Mouse (Mus musculus): ENCODE data around the gene Trpt1. TPM values are rescaled to one million over a fixed set of nuclear protein-coding genes. Genes with fewer than 3 reads are reported as not detected.

Gene Trpt1
- polyA plus RNA-seq, 1 experiment from 2014 or later: 10.1 TPM

- DNase-seq (ENCODE audit: low spot score): peak; percentile 50
- 7% methylated on average over 10 of the region's 11 CpGs for WGBS
- no peaks in the 10 kb centered on the region for H3K27me3 ChIP-seq (replicated peaks; ENCODE audit: control insufficient read depth, insufficient read depth, low read length)
- no peaks in the 10 kb centered on the region for H3K9me3 ChIP-seq (ENCODE audit: control insufficient read depth, low read length)
- peaks cover 27% of the 10 kb centered on the region for H3K4me1 ChIP-seq (ENCODE audit: control insufficient read depth, insufficient read depth, low read length)
- peaks cover 38% of the 10 kb centered on the region for H3K36me3 ChIP-seq (ENCODE audit: control insufficient read depth, insufficient read depth, low read length)
- H3K4me3 ChIP-seq (ENCODE audit: low read depth, low read length): peak overlapping the region; percentile 78
- peak overlapping the region; percentile 60 for H3K9ac ChIP-seq (ENCODE audit: low read depth, low read length)
- peak overlapping the region; percentile 92 for H3K4me2 ChIP-seq (ENCODE audit: low read depth, low read length)
- no peak for ATAC-seq (ENCODE audit: low read depth)
- peak overlapping the region; percentile 23 for H3K27ac ChIP-seq (replicated peaks; ENCODE audit: low read depth, low read length)
Measured at GRCm38 (mm10) chr19:6979001-6979479, 16.9 kb upstream of the Trpt1 start.

GRCm38 (mm10) chr19:6979486-6980380 lies 16.2 kb upstream of the Trpt1 start:
- Histone ChIP-seq H3K9ac (ENCODE audit: low read depth, low read length) (peak overlapping the region; percentile 88), H3K4me3 (ENCODE audit: low read depth, low read length) (peak overlapping the region; percentile 78), H3K36me3 (ENCODE audit: control insufficient read depth, insufficient read depth, low read length) (peaks cover 42% of the 10 kb centered on the region), H3K4me2 (ENCODE audit: low read depth, low read length) (peak overlapping the region; percentile 92), H3K27ac (replicated peaks; ENCODE audit: low read depth, low read length) (peak overlapping the region; percentile 93), H3K4me1 (ENCODE audit: control insufficient read depth, insufficient read depth, low read length) (peaks cover 26% of the 10 kb centered on the region), H3K9me3 (ENCODE audit: control insufficient read depth, low read length) (no peaks in the 10 kb centered on the region), H3K27me3 (replicated peaks; ENCODE audit: control insufficient read depth, insufficient read depth, low read length) (no peaks in the 10 kb centered on the region)
- ATAC-seq (ENCODE audit: low read depth) (peak; percentile 87), DNase-seq (ENCODE audit: low spot score) (peak; percentile 100)
- 3% methylated on average over 36 of the region's 59 CpGs for WGBS

- Histone ChIP-seq H3K9ac (ENCODE audit: low read depth, low read length) (peak within 1 kb of the TSS; percentile 88), H3K4me2 (ENCODE audit: low read depth, low read length) (peak within 1 kb of the TSS; percentile 92), H3K27ac (replicated peaks; ENCODE audit: low read depth, low read length) (peak within 1 kb of the TSS; percentile 93), H3K4me3 (ENCODE audit: low read depth, low read length) (peak within 1 kb of the TSS; percentile 78), H3K27me3 (replicated peaks; ENCODE audit: control insufficient read depth, insufficient read depth, low read length) (no peaks in the 10 kb centered on the region), H3K9me3 (ENCODE audit: control insufficient read depth, low read length) (no peaks in the 10 kb centered on the region), H3K36me3 (ENCODE audit: control insufficient read depth, insufficient read depth, low read length) (peaks cover 50% of the 10 kb centered on the region), H3K4me1 (ENCODE audit: control insufficient read depth, insufficient read depth, low read length) (peaks cover 26% of the 10 kb centered on the region)
- DNase-seq (ENCODE audit: low spot score) (peak; percentile 99), ATAC-seq (ENCODE audit: low read depth) (peak; percentile 88)
- 1% methylated on average over 36 of the region's 38 CpGs for WGBS
Measured at GRCm38 (mm10) chr19:6980381-6981093, 15.4 kb upstream of the Trpt1 start, which contains the start of gene Fkbp2. Fkbp2 (minus strand) TSS chr19:6980501.

GRCm38 (mm10) chr19:6981465-6981864 lies 14.5 kb upstream of the Trpt1 start:
- ATAC-seq (ENCODE audit: low read depth) (no peak), DNase-seq (ENCODE audit: low spot score) (no peak)
- H3K9ac ChIP-seq (ENCODE audit: low read depth, low read length): no peak overlapping the region
- H3K4me1 ChIP-seq (ENCODE audit: control insufficient read depth, insufficient read depth, low read length): peaks cover 29% of the 10 kb centered on the region
- WGBS: 89% methylated on average over 4 of the region's 4 CpGs
- H3K36me3 ChIP-seq (ENCODE audit: control insufficient read depth, insufficient read depth, low read length): peaks cover 53% of the 10 kb centered on the region
- no peak overlapping the region for H3K27ac ChIP-seq (replicated peaks; ENCODE audit: low read depth, low read length)
- H3K9me3 ChIP-seq (ENCODE audit: control insufficient read depth, low read length): no peaks in the 10 kb centered on the region
- H3K4me2 ChIP-seq (ENCODE audit: low read depth, low read length): peak overlapping the region; percentile 92; the same call in 1 of the 2 replicates
- no peaks in the 10 kb centered on the region for H3K27me3 ChIP-seq (replicated peaks; ENCODE audit: control insufficient read depth, insufficient read depth, low read length)
- H3K4me3 ChIP-seq (ENCODE audit: low read depth, low read length): no peak overlapping the region

- ATAC-seq (ENCODE audit: low read depth): no peak
- H3K36me3 ChIP-seq (ENCODE audit: control insufficient read depth, insufficient read depth, low read length): peaks cover 37% of the 10 kb centered on the region
- 93% methylated on average over 5 of the region's 5 CpGs for WGBS
Measured at GRCm38 (mm10) chr19:6983621-6984020, 12.3 kb upstream of the Trpt1 start.

GRCm38 (mm10) chr19:6985300-6985699 lies 10.6 kb upstream of the Trpt1 start:
- peaks cover 16% of the 10 kb centered on the region for H3K4me1 ChIP-seq (ENCODE audit: control insufficient read depth, insufficient read depth, low read length)
- no peak overlapping the region for H3K27ac ChIP-seq (replicated peaks; ENCODE audit: low read depth, low read length)
- peaks cover 34% of the 10 kb centered on the region for H3K36me3 ChIP-seq (ENCODE audit: control insufficient read depth, insufficient read depth, low read length)
- no peak for ATAC-seq (ENCODE audit: low read depth)
- H3K9me3 ChIP-seq (ENCODE audit: control insufficient read depth, low read length): no peaks in the 10 kb centered on the region
- no peak overlapping the region for H3K9ac ChIP-seq (ENCODE audit: low read depth, low read length)
- 79% methylated on average over 19 of the region's 19 CpGs for WGBS
- DNase-seq (ENCODE audit: low spot score): no peak
- no peak overlapping the region for H3K4me2 ChIP-seq (ENCODE audit: low read depth, low read length)
- no peak overlapping the region for H3K4me3 ChIP-seq (ENCODE audit: low read depth, low read length)
- no peaks in the 10 kb centered on the region for H3K27me3 ChIP-seq (replicated peaks; ENCODE audit: control insufficient read depth, insufficient read depth, low read length)

More at GRCm38 (mm10) chr19:6983621-6984020, 12.3 kb upstream of the Trpt1 start:
- no peaks in the 10 kb centered on the region for H3K27me3 ChIP-seq (replicated peaks; ENCODE audit: control insufficient read depth, insufficient read depth, low read length)
- H3K4me1 ChIP-seq (ENCODE audit: control insufficient read depth, insufficient read depth, low read length): peaks cover 21% of the 10 kb centered on the region
- no peak overlapping the region for H3K9ac ChIP-seq (ENCODE audit: low read depth, low read length)
- H3K4me2 ChIP-seq (ENCODE audit: low read depth, low read length): no peak overlapping the region
- H3K27ac ChIP-seq (replicated peaks; ENCODE audit: low read depth, low read length): no peak overlapping the region
- H3K4me3 ChIP-seq (ENCODE audit: low read depth, low read length): no peak overlapping the region
- DNase-seq (ENCODE audit: low spot score): no peak
- no peaks in the 10 kb centered on the region for H3K9me3 ChIP-seq (ENCODE audit: control insufficient read depth, low read length)

GRCm38 (mm10) chr19:6985951-6986708 lies 9.8 kb upstream of the Trpt1 start:
- DNase-seq (ENCODE audit: low spot score) (no peak), ATAC-seq (ENCODE audit: low read depth) (no peak)
- Histone ChIP-seq H3K4me2 (ENCODE audit: low read depth, low read length) (peak overlapping the region; percentile 85), H3K4me1 (ENCODE audit: control insufficient read depth, insufficient read depth, low read length) (peaks cover 12% of the 10 kb centered on the region), H3K36me3 (ENCODE audit: control insufficient read depth, insufficient read depth, low read length) (peaks cover 34% of the 10 kb centered on the region), H3K27ac (replicated peaks; ENCODE audit: low read depth, low read length) (peak overlapping the region; percentile 85; the same call in 1 of the 2 replicates), H3K9me3 (ENCODE audit: control insufficient read depth, low read length) (no peaks in the 10 kb centered on the region), H3K9ac (ENCODE audit: low read depth, low read length) (peak overlapping the region; percentile 92), H3K4me3 (ENCODE audit: low read depth, low read length) (peak overlapping the region; percentile 89), H3K27me3 (replicated peaks; ENCODE audit: control insufficient read depth, insufficient read depth, low read length) (no peaks in the 10 kb centered on the region)
- 81% methylated on average over 9 of the region's 10 CpGs for WGBS
